Mouse (Mus musculus): ENCODE measurements at regions not wholly inside any gene's neighbourhood (a gene's known extent, or its start where the extent isn't known, plus 50 kb on each side); places are given as distances from the start of the nearest gene placed in this dataset.

GRCm38 (mm10) chr5:106557733-106558132, 51.2 kb upstream of the Gm17304 start:
- TF ChIP-seq NANOG (IDR thresholded peaks at IDR 0.05; ENCODE audit: borderline replicate concordance, low read length) (no peak), POU5F1 (IDR thresholded peaks at IDR 0.05; ENCODE audit: borderline replicate concordance, low read length) (no peak), CTCF (conservative IDR thresholded peaks at IDR 0.05; ENCODE audit: low read length) (no peak)
- no peaks in the 10 kb centered on the region for H3K9me3 ChIP-seq (ENCODE audit: low read length)
- no peaks in the 10 kb centered on the region for H3K36me3 ChIP-seq (ENCODE audit: insufficient read depth, low read length)
- H3K4me3 ChIP-seq (replicated peaks; ENCODE audit: low read length) = no peak overlapping the region
- peaks cover 40% of the 10 kb centered on the region for H3K27me3 ChIP-seq (ENCODE audit: insufficient read depth, low read length)
- H3K4me1 ChIP-seq (replicated peaks; ENCODE audit: low read depth, low read length) = peaks cover 11% of the 10 kb centered on the region; the same call in 1 of the 2 replicates

GRCm38 (mm10) chr5:106539286-106539685, 69.6 kb upstream of the Gm17304 start:
- no peaks in the 10 kb centered on the region for H3K9me3 ChIP-seq (ENCODE audit: low read length)
- H3K4me1 ChIP-seq (replicated peaks; ENCODE audit: low read depth, low read length) = peaks cover 12% of the 10 kb centered on the region; the same call in 1 of the 2 replicates
- 0 out of 2 replicates have a peak, but pooled peaks cover 3% of the 10 kb centered on the region for H3K27me3 ChIP-seq (ENCODE audit: insufficient read depth, low read length)
- no peak for TF ChIP-seq POU5F1 (IDR thresholded peaks at IDR 0.05; ENCODE audit: borderline replicate concordance, low read length)
- TF ChIP-seq NANOG (IDR thresholded peaks at IDR 0.05; ENCODE audit: borderline replicate concordance, low read length) = no peak
- no peak for TF ChIP-seq CTCF (conservative IDR thresholded peaks at IDR 0.05; ENCODE audit: low read length)
- no peaks in the 10 kb centered on the region for H3K36me3 ChIP-seq (ENCODE audit: insufficient read depth, low read length)
- H3K4me3 ChIP-seq (replicated peaks; ENCODE audit: low read length) = no peak overlapping the region

GRCm38 (mm10) chr5:106537153-106537552, 71.7 kb upstream of the Gm17304 start:
- Histone ChIP-seq H3K9me3 (ENCODE audit: low read length) (no peaks in the 10 kb centered on the region), H3K4me3 (replicated peaks; ENCODE audit: low read length) (no peak overlapping the region), H3K27me3 (ENCODE audit: insufficient read depth, low read length) (no peaks in the 10 kb centered on the region), H3K36me3 (ENCODE audit: insufficient read depth, low read length) (no peaks in the 10 kb centered on the region), H3K4me1 (replicated peaks; ENCODE audit: low read depth, low read length) (peaks cover 8% of the 10 kb centered on the region; the same call in 1 of the 2 replicates)
- no peak for TF ChIP-seq NANOG (IDR thresholded peaks at IDR 0.05; ENCODE audit: borderline replicate concordance, low read length)
- TF ChIP-seq CTCF (conservative IDR thresholded peaks at IDR 0.05; ENCODE audit: low read length) = no peak
- TF ChIP-seq POU5F1 (IDR thresholded peaks at IDR 0.05; ENCODE audit: borderline replicate concordance, low read length) = no peak

GRCm38 (mm10) chr5:106536068-106536467, 72.8 kb upstream of the Gm17304 start:
- peaks cover 8% of the 10 kb centered on the region; the same call in 1 of the 2 replicates for H3K4me1 ChIP-seq (replicated peaks; ENCODE audit: low read depth, low read length)

GRCm38 (mm10) chr5:106528811-106529210, 70.8 kb upstream of the Barhl2 start:
- H3K4me3 ChIP-seq (replicated peaks; ENCODE audit: low read length) = no peak overlapping the region
- TF ChIP-seq POU5F1 (IDR thresholded peaks at IDR 0.05; ENCODE audit: borderline replicate concordance, low read length) (no peak), NANOG (IDR thresholded peaks at IDR 0.05; ENCODE audit: borderline replicate concordance, low read length) (no peak), CTCF (conservative IDR thresholded peaks at IDR 0.05; ENCODE audit: low read length) (no peak)
- H3K4me1 ChIP-seq (replicated peaks; ENCODE audit: low read depth, low read length) = no peaks in the 10 kb centered on the region
- H3K9me3 ChIP-seq (ENCODE audit: low read length) = no peaks in the 10 kb centered on the region
- H3K27me3 ChIP-seq (ENCODE audit: insufficient read depth, low read length) = no peaks in the 10 kb centered on the region
- no peaks in the 10 kb centered on the region for H3K36me3 ChIP-seq (ENCODE audit: insufficient read depth, low read length)

More at GRCm38 (mm10) chr5:106536068-106536467, 72.8 kb upstream of the Gm17304 start:
- no peaks in the 10 kb centered on the region for H3K36me3 ChIP-seq (ENCODE audit: insufficient read depth, low read length)
- no peaks in the 10 kb centered on the region for H3K9me3 ChIP-seq (ENCODE audit: low read length)
- no peaks in the 10 kb centered on the region for H3K27me3 ChIP-seq (ENCODE audit: insufficient read depth, low read length)
- H3K4me3 ChIP-seq (replicated peaks; ENCODE audit: low read length) = no peak overlapping the region
- TF ChIP-seq POU5F1 (IDR thresholded peaks at IDR 0.05; ENCODE audit: borderline replicate concordance, low read length) = no peak
- TF ChIP-seq CTCF (conservative IDR thresholded peaks at IDR 0.05; ENCODE audit: low read length) = no peak
- TF ChIP-seq NANOG (IDR thresholded peaks at IDR 0.05; ENCODE audit: borderline replicate concordance, low read length) = no peak

GRCm38 (mm10) chr5:106527364-106527985, 69.5 kb upstream of the Barhl2 start:
- H3K27me3 ChIP-seq (ENCODE audit: insufficient read depth, low read length) = 0 out of 2 replicates have a peak, but pooled peaks cover 6% of the 10 kb centered on the region
- H3K4me3 ChIP-seq (replicated peaks; ENCODE audit: low read length) = no peak overlapping the region
- TF ChIP-seq POU5F1 (IDR thresholded peaks at IDR 0.05; ENCODE audit: borderline replicate concordance, low read length) (no peak), NANOG (IDR thresholded peaks at IDR 0.05; ENCODE audit: borderline replicate concordance, low read length) (peak; percentile 79)
- no peaks in the 10 kb centered on the region for H3K9me3 ChIP-seq (ENCODE audit: low read length)
- no peaks in the 10 kb centered on the region for H3K4me1 ChIP-seq (replicated peaks; ENCODE audit: low read depth, low read length)
- H3K36me3 ChIP-seq (ENCODE audit: insufficient read depth, low read length) = no peaks in the 10 kb centered on the region

GRCm38 (mm10) chr5:106512423-106513089, 54.6 kb upstream of the Barhl2 start:
- Histone ChIP-seq H3K9me3 (ENCODE audit: low read length) (no peaks in the 10 kb centered on the region), H3K36me3 (ENCODE audit: insufficient read depth, low read length) (no peaks in the 10 kb centered on the region), H3K27me3 (ENCODE audit: insufficient read depth, low read length) (no peaks in the 10 kb centered on the region), H3K4me3 (replicated peaks; ENCODE audit: low read length) (no peak overlapping the region), H3K4me1 (replicated peaks; ENCODE audit: low read depth, low read length) (no peaks in the 10 kb centered on the region)
- TF ChIP-seq NANOG (IDR thresholded peaks at IDR 0.05; ENCODE audit: borderline replicate concordance, low read length) (no peak), CTCF (conservative IDR thresholded peaks at IDR 0.05; ENCODE audit: low read length) (no peak), POU5F1 (IDR thresholded peaks at IDR 0.05; ENCODE audit: borderline replicate concordance, low read length) (no peak)

- TF ChIP-seq NANOG (IDR thresholded peaks at IDR 0.05; ENCODE audit: borderline replicate concordance, low read length) (no peak), CTCF (conservative IDR thresholded peaks at IDR 0.05; ENCODE audit: low read length) (no peak), POU5F1 (IDR thresholded peaks at IDR 0.05; ENCODE audit: borderline replicate concordance, low read length) (no peak)
- H3K4me3 ChIP-seq (replicated peaks; ENCODE audit: low read length) = no peak overlapping the region
- H3K27me3 ChIP-seq (ENCODE audit: insufficient read depth, low read length) = no peaks in the 10 kb centered on the region
- no peaks in the 10 kb centered on the region for H3K36me3 ChIP-seq (ENCODE audit: insufficient read depth, low read length)
- H3K9me3 ChIP-seq (ENCODE audit: low read length) = no peaks in the 10 kb centered on the region
- peaks cover 4% of the 10 kb centered on the region; the same call in 1 of the 2 replicates for H3K4me1 ChIP-seq (replicated peaks; ENCODE audit: low read depth, low read length)
Observed at GRCm38 (mm10) chr5:106507901-106508300, 49.9 kb upstream of the Barhl2 start.

Measured in E14TG2a.4 (cell line).